Mouse (Mus musculus) stomach, adult 2 months (tissue): Measurements from ENCODE around the gene Brms1l. TPM values are rescaled to one million over a fixed set of nuclear protein-coding genes. Genes with fewer than 3 reads are reported as not detected.

Source experiments
- polyA plus RNA-seq: library from polyadenylated mRNA; depleted of rRNA; stranded (reverse); fragments of >200 nt; gene quantifications from 2 replicates; pipeline ENCODE4 v1.2.3, GENCODE M21; 2012; rRNA removed

Gene Brms1l
- polyA plus RNA-seq = 1.5 and 1.6 TPM in 2 replicates

GRCm38 (mm10) chr12:55836199-55836951 lies at the start of gene Brms1l:
TSS of gene Brms1l (plus strand) at chr12:55836324.

GRCm38 (mm10) chr12:55820661-55821314 lies 15.3 kb upstream of the Brms1l start, which contains the start of gene Ralgapa1:
TSS of gene Ralgapa1 (minus strand) at chr12:55821167.

Other genes starting within 250 kb of the Brms1l start
- not detected in 2 replicates for gene Insm2, start 236.9 kb upstream of the Brms1l start, polyA plus RNA-seq
- 4.2 and 8.1 TPM in 2 replicates for gene Ralgapa1, start 15.2 kb upstream of the Brms1l start, polyA plus RNA-seq